Mouse (Mus musculus) 3134 (cell line): ENCODE data around the gene H2-Aa.

ENCODE experiments used
- DNase-seq: peaks from one replicate; pipeline ENCODE4 v3.0.0-alpha.2; 2011; ENCODE audit warnings: low spot score; ENCODE audit not compliant: insufficient read length; ENCODE audit errors: extremely low read depth

H2-Aa gene

DNA sequence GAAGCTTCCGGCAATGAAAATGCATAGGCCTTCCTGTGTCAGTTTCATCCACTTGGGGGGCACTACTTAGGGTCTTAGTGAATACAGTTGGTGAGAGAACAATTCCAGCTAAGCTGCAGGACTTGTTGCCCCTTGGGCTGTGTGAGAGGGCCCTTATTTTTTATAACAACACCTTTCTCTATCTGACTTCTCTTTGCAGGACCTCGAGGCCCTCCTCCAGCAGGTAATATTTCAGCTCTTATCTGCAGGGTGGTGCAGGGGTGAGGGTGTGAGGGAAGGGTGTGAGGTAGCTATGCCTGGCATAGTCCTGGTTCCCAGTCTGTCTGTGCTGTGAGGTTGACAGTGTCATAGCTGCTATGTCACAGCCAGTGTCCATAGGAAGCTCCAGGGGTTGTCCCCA lies 19.4 kb downstream of the H2-Aa start:
- no peak for DNase-seq

DNA sequence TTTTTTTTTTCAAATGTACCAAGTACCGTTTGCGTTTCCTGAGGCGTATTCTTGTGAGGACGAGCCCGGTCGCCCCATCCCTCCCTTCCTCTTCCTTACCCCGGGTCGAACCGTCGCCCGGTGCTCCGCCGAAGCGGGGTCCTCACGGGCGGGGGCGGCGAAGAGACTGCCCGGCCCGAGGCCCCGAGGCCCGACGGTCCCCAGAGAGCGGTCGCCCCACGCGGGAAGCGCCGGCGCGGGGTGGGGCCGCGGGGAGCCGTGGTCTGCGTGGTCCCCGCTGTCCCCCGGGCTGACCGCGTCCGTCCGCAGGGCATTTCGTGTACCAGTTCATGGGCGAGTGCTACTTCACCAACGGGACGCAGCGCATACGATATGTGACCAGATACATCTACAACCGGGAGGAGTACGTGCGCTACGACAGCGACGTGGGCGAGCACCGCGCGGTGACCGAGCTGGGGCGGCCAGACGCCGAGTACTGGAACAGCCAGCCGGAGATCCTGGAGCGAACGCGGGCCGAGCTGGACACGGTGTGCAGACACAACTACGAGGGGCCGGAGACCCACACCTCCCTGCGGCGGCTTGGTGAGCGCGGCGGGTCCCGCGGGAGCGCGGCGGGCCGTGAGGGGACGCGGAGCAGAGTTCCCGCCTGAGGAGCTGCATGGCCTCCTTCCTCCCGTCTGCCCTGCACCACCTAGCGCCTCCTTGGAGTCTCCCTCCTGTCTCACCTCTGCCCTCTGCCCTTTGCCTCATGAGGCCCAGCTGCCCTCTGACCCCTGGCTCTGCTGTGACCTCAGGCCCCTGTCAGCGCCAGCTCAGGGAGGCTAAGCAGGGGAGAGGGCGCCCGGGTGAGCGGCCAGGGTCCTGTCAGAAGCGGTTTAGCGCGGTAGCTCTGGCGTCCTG lies 22.9 kb downstream of the H2-Aa start:
- DNase-seq: no peak

DNA sequence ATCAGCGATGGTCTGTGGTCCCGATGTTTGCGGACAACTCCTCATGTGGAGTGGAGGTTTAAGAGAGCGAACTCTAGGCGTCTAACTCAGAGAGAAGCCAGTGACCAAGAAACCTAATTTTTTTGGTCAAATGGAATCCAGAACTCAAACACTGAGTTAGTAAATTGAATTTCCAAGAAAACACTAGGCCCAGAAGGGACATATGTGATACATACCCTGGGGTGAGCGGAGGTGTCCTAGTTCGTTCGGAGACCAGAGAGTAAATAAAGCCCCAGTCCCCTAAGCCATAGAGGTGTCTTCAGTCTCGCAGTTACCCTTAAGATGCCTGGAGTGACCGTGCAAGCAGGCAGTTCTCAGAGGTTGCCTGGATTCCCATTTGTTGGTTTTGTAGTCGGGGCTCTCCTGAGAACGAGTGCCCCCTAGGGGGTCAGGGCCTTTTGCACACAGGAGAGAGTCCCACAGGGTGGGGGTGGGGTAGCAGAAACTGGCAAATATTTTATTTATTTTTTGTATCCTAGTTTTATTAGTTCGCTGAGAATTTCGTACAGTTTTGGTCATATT lies 23.7 kb downstream of the H2-Aa start:
- no peak for DNase-seq

DNA sequence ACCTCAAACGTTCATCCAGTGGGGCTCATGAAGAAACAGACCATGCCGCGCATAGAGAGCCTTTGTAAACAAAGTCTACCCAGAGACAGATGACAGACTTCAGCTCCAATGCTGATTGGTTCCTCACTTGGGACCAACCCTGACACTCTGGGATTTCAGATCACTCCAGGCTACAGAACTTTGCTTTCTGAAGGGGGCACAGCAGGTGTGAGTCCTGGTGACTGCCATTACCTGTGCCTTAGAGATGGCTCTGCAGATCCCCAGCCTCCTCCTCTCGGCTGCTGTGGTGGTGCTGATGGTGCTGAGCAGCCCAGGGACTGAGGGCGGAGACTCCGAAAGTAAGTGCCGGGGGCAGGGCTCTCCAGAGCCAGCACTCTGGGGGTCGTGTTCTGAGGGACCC lies 24.6 kb downstream of the H2-Aa start:
- DNase-seq: no peak

GRCm38 (mm10) chr17:34261502-34261901 lies 26.1 kb downstream of the H2-Aa start:
- no peak for DNase-seq

DNA sequence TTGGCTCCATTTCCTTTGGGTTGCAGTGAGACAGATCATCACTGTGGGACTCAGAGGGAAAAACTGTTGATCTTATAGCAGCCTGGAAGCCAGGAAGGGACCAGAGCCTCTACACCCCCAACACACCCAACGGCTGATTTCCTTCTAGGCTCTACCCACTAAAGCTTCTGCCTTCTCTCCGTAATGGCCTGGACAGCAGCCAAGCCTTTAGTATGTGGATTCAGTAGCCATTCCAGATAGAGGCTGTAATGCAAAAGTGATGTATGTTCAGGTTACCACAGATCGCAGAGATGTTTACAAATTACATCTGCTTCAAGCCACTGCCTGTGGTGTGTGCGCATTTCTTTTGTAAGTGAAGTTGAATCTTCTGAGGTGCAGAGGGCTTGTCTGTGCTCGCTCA lies 27.1 kb downstream of the H2-Aa start:
- no peak for DNase-seq

DNA sequence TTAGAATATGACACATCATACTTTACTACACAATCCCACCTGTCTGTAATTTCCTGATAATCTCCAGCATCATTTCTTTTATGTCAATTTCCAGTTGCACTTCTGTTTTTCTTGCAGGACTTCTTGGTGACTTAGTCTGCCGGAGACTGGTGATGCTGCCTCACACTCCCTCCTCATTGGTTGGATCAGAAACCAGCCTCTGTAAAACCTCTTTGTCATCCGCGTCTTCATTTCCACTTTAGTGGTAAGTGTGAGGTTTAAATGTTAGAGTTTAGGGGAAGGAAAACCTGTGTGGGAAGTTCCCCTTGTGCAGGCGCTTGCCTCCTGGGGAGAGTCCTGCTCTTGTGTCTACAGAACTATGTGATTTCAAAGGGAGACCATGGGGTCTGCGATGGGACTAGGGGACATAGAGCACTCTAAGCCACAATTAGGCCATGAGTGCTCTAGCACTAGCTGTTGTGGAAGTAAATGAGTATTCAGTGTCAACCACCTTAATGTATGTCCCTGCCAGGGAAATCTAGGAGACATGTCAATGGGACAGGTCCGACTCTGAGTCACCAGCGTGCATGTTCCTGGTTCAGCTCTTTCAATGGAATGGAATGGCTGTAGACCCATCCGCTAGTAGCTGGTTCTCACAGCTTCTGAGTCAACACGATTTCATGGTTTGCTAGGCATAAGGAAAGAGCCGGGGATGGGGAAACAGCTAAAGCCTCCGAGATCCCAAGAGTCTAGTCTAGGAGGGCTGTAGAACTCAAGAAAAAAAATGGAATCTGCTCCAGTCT lies 29.8 kb downstream of the H2-Aa start, which contains the start of gene H2-Ab1:
Gene H2-Ab1 (plus strand): TSS at position 96 of the 782 bp plus-strand sequence.
- no peak for DNase-seq

GRCm38 (mm10) chr17:34256501-34256900 lies 31.1 kb downstream of the H2-Aa start:
- DNase-seq: no peak

- DNase-seq: no peak
Observed at GRCm38 (mm10) chr17:34251666-34252065, 36.0 kb downstream of the H2-Aa start.

- no peak for DNase-seq
Observed at GRCm38 (mm10) chr17:34249878-34250277, 37.7 kb downstream of the H2-Aa start.

- DNase-seq: no peak
Observed at GRCm38 (mm10) chr17:34249361-34249760, 38.3 kb downstream of the H2-Aa start.

DNA sequence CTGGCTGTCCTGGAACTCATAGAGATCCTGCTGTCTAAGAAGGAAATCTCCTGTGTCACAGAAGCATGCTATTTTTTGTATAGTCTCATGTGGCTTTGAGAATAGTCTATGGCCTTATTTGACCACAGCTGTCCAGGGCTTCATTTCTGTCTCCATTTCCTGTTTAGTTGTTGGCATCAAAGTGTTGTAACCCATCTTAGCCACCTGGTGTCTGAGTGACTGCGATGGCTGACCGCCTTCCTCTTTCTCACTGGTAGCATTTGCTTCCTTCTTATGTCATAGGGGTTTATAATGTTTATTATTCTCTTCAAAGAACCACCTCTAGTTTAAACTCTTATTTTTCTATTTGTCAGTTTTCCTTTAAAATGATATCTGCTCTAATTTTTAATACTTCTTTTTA lies 38.9 kb downstream of the H2-Aa start:
- DNase-seq: no peak

DNA sequence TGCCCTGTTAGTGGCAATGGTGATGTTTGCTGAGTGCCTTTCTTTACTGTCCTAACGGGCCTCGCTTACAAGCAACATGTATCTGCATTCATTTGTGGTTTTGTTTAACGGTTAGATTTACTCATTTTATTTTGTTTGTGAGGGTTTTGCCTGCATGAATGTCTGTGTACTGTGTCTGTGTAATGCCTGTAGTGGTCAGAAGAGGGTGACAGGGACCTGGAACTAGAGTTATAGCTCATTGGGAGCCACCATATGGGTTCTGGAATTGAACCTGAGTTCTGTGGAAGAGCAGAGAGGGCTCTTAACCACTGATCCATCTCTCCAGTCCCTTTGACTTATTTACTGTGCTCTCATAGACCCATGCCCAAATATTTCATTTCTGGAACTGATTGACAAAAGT lies 40.6 kb downstream of the H2-Aa start:
- no peak for DNase-seq

- no peak for DNase-seq
Observed at GRCm38 (mm10) chr17:34244656-34245055, 43.0 kb downstream of the H2-Aa start.

- DNase-seq: no peak
Observed at GRCm38 (mm10) chr17:34240916-34241315, 46.7 kb downstream of the H2-Aa start.

GRCm38 (mm10) chr17:34240366-34240765 lies 47.3 kb downstream of the H2-Aa start:
- no peak for DNase-seq

DNA sequence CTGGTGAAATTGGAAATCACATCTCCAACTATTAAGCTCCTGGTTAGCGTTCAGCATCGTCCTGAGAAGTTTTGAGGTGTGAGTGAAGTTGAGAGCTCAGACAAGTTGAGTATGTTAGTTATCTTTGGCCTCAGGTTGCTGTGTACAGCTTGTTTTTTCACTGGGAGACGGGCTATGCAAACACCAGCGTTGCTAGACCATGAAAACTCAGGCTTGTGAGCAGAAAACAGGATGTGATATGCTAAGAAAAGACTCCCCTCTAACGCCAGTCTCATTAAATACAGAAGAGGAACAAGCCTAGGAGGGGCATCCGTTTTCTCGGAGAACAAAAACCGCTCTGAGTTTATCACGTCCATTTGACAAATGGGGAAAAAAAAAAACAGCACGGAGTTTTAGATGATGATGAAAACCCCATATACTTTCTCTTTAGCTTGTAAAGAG lies 48.0 kb downstream of the H2-Aa start:
- DNase-seq: no peak

- DNase-seq: no peak
Observed at GRCm38 (mm10) chr17:34238706-34239105, 48.9 kb downstream of the H2-Aa start, which contains the start of gene H2-Ob. TSS of gene H2-Ob (plus strand) at chr17:34238903.

DNA sequence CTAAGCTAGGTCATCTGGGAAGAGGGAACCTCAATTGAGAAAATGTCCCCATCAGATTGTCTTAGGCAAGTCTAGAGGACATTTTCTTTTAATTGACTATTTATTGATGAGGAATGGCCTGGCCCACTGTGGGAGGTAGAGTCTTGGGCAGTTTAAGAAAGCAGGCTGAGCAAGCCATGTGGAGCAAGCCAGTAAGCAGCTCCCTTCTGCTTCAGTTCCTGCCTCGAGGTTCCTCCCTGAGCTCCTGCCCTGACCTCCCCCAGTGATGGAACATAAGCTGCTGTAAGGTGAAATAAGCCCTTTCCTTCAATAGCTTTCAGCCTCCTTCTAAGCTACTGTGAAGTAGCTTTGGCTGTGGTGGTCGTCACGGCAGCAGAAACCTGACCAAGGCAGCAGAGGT lies 49.9 kb downstream of the H2-Aa start:
- DNase-seq: no peak

DNA sequence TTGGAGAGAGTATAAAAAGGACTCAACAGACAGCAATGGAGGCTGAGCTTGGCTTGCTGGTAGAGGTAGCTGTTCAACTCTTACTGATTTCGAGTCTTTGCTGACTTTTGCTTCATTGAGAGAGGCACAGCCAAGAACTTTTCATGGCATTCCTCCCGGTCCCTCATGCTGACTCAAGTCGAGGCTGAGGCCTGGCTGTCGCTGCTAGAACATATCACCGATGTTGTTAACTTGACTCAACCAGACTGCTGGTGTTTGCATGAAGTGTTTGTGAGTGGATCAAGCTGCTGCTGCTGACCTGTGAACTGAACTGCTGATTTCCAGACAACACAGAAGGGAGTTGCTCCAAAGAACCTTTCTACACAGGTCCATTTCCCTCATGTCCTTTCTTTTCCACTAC lies 50.9 kb downstream of the H2-Aa start:
- no peak for DNase-seq

DNA sequence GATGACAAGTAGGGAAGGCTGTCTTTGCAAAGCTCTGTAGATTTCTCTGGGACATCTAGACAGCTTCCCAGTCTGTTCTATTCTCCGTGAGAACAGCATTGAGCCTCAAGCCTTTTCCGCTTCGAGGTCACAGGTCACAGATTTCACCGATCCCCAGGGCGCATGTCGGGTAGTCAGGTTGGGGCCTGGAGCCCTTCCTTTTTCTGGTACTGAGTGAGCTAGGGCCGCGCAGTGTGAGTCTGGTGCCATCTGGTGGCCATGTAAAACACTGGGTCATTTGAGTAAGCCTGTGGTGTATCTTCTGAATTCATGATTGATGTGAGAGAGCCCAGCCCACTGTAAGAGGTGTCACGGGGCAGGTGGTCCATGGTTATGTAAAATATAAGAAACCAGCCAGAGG lies 52.7 kb downstream of the H2-Aa start:
- DNase-seq: peak; percentile 53
